Mouse (Mus musculus) erythroid progenitor cell, adult 5-6 weeks (primary cell): ENCODE data around the gene Xpa. TPM values are rescaled to one million over a fixed set of nuclear protein-coding genes. Genes with fewer than 3 reads are reported as not detected.

Source experiments
- ATAC-seq: replicated peaks from 2 replicates; pipeline ENCODE4 v1.8.0; 2016; ENCODE audit warnings: moderate number of reproducible peaks, mild to moderate bottlenecking, moderate TSS enrichment, inconsistent platforms; ENCODE audit not compliant: poor library complexity, low FRiP score, severe bottlenecking
- total RNA-seq, 2 experiments: library from RNA; stranded (forward) in 1 of 2; stranded (reverse) in 1 of 2; fragments of 150-400 nt in 1 of 2; fragments of 186-747, 209-891 nt in 1 of 2; gene quantifications; 2 replicates each; pipeline versions ENCODE4 v1.2.3 to v1.2.4; 2015 to 2017; ENCODE audit warnings: low replicate concordance in 2 of 2

Gene Xpa
- total RNA-seq, 2 experiments from 2014 or later = 20.7 to 25.6 TPM

- no peak for ATAC-seq
Observed at GRCm38 (mm10) chr4:46151903-46152544, 44.1 kb downstream of the Xpa start.

- ATAC-seq = no peak
Observed at GRCm38 (mm10) chr4:46146881-46147280, 49.2 kb downstream of the Xpa start.

GRCm38 (mm10) chr4:46144323-46144722 is 51.8 kb downstream of the Xpa start:
- ATAC-seq = 0 out of 2 replicates have a peak, but pooled peaks have one; percentile 45

- peak; percentile 90 for ATAC-seq
Observed at GRCm38 (mm10) chr4:46138287-46139222, 57.6 kb downstream of the Xpa start, which contains the start of the genes Ncbp1 and Tstd2. Ncbp1 (plus strand) TSS chr4:46138613. Tstd2 (minus strand) TSS chr4:46138694.

- peak; percentile 62 for ATAC-seq
Observed at GRCm38 (mm10) chr4:46137629-46138286, 58.4 kb downstream of the Xpa start.

GRCm38 (mm10) chr4:46131791-46132190 is 64.3 kb downstream of the Xpa start:
- no peak for ATAC-seq

GRCm38 (mm10) chr4:46130221-46130620 is 65.9 kb downstream of the Xpa start:
- ATAC-seq = peak; percentile 67; the same call in 1 of the 2 replicates

GRCm38 (mm10) chr4:46129311-46130004 is 66.7 kb downstream of the Xpa start:
- ATAC-seq = no peak

- ATAC-seq = peak; percentile 83
Observed at GRCm38 (mm10) chr4:46126541-46126940, 69.6 kb downstream of the Xpa start.

GRCm38 (mm10) chr4:46123358-46123757 is 72.8 kb downstream of the Xpa start:
- ATAC-seq = no peak

- no peak for ATAC-seq
Observed at GRCm38 (mm10) chr4:46120767-46121166, 75.3 kb downstream of the Xpa start.

GRCm38 (mm10) chr4:46119514-46120094 is 76.5 kb downstream of the Xpa start:
- no peak for ATAC-seq

GRCm38 (mm10) chr4:46117536-46117935 is 78.6 kb downstream of the Xpa start:
- ATAC-seq = no peak

GRCm38 (mm10) chr4:46116544-46117175 is 79.5 kb downstream of the Xpa start:
- ATAC-seq = 0 out of 2 replicates have a peak, but pooled peaks have one; percentile 16

- no peak for ATAC-seq
Observed at GRCm38 (mm10) chr4:46115308-46115707, 80.8 kb downstream of the Xpa start.

- ATAC-seq = no peak
Observed at GRCm38 (mm10) chr4:46111361-46111760, 84.8 kb downstream of the Xpa start.

- no peak for ATAC-seq
Observed at GRCm38 (mm10) chr4:46110084-46110483, 86.0 kb downstream of the Xpa start.
